8 mouse cellular contexts compared by ENCODE assay signal in the genomic region with DNA sequence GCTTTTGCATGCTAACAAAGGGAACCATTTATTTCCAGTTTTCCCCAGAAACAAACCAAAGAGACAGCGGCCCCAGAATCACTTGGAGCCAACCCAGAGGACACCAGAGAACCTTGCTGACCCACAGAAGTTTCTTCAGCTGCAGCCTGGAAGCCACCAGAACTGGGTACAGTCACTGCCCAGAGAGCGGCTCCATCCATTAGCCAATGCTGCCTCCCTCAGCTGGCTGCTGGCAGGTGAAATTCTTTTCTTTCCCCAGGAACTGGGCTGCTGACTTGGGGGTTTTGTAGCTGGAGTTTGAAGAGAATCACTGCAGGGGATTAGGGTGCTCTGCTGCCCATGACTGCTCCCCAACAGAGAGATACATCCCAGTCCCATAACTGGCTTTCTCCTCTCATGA.
A peak's percentile ranks its signal among the peaks of the same experiment; 100 is the strongest.
DNase-seq lines count a peak whose midpoint lies in the region; ATAC-seq and TF ChIP-seq lines count a peak whose summit lies in the region.

No protein-coding gene starts in this region.

- no peak for DNase-seq in forebrain, embryonic 10.5 days (ENCODE audit: extremely low spot score, low spot score)
- peak; percentile 58 for DNase-seq in liver, adult 2 months (ENCODE audit: extremely low read depth, low read depth, low spot score)
- no peak for DNase-seq in liver
- DNase-seq in cerebellum, postnatal 36 days, result peak; percentile 39 to 45
- peak; percentile 31 for DNase-seq in lung, postnatal 10 days
- no peak for DNase-seq in urinary bladder, adult 18-20 months (ENCODE audit: low spot score in 2 of 2)
- no peak for DNase-seq in spleen, adult 18-20 months

- peaks cover 29% of the 10 kb centered on the region for H3K27me3 ChIP-seq in forebrain, embryonic 10.5 days (ENCODE audit: poor library complexity, severe bottlenecking)
- no peaks in the 10 kb centered on the region for H3K27me3 ChIP-seq in forebrain, embryonic 13.5 days
- H3K27me3 ChIP-seq in liver, adult 2 months (ENCODE audit: control insufficient read depth, insufficient read depth, low read length), result no peaks in the 10 kb centered on the region

- TF ChIP-seq POLR2A in liver, adult 2 months (IDR thresholded peaks at IDR 0.05; ENCODE audit: extremely low read depth, insufficient read depth, low read length), result no peak

- no peaks in the 10 kb centered on the region for H3K9me3 ChIP-seq in forebrain, embryonic 10.5 days
- no peaks in the 10 kb centered on the region for H3K9me3 ChIP-seq in forebrain, embryonic 13.5 days (replicated peaks)

- H3K4me3 ChIP-seq in forebrain, embryonic 10.5 days, result no peak overlapping the region
- H3K4me3 ChIP-seq in forebrain, embryonic 13.5 days, result no peak overlapping the region
- no peak overlapping the region for H3K4me3 ChIP-seq in liver, adult 2 months (ENCODE audit: insufficient read depth, low read depth, low read length)

- TF ChIP-seq CTCF in liver, adult 2 months (IDR thresholded peaks at IDR 0.05; ENCODE audit: low read depth, low read length), result peak; percentile 77

- no peak overlapping the region for H3K4me2 ChIP-seq in forebrain, embryonic 13.5 days

- no peak overlapping the region for H3K9ac ChIP-seq in forebrain, embryonic 13.5 days
- no peak overlapping the region for H3K9ac ChIP-seq in liver, adult 2 months (ENCODE audit: low read depth, low read length)

- H3K79me2 ChIP-seq in liver, adult 2 months (ENCODE audit: control insufficient read depth, insufficient read depth, low read length), result no peaks in the 10 kb centered on the region

- WGBS in forebrain, embryonic 10.5 days, result 84% methylated on average over 2 of the region's 2 CpGs
- 86% methylated on average over 2 of the region's 2 CpGs for WGBS in forebrain, embryonic 13.5 days
- WGBS in liver, adult 2 months, result 61% methylated on average over 2 of the region's 2 CpGs

- no peak for ATAC-seq in forebrain, embryonic 13.5 days

- peaks cover 44% of the 10 kb centered on the region for H3K4me1 ChIP-seq in forebrain, embryonic 10.5 days
- peaks cover 12% of the 10 kb centered on the region for H3K4me1 ChIP-seq in forebrain, embryonic 13.5 days
- H3K4me1 ChIP-seq in liver, adult 2 months (ENCODE audit: control insufficient read depth, insufficient read depth, low read length), result peaks cover 8% of the 10 kb centered on the region

- peak overlapping the region; percentile 37; the same call in 1 of the 2 replicates for H3K27ac ChIP-seq in forebrain, embryonic 10.5 days
- H3K27ac ChIP-seq in forebrain, embryonic 13.5 days, result no peak overlapping the region
- no peak overlapping the region for H3K27ac ChIP-seq in liver, adult 2 months (replicated peaks; ENCODE audit: insufficient read depth, low read depth, low read length)

- no peaks in the 10 kb centered on the region for H3K36me3 ChIP-seq in forebrain, embryonic 10.5 days (replicated peaks)
- no peaks in the 10 kb centered on the region for H3K36me3 ChIP-seq in forebrain, embryonic 13.5 days (ENCODE audit: poor library complexity, severe bottlenecking)
- H3K36me3 ChIP-seq in liver, adult 2 months (ENCODE audit: control insufficient read depth, insufficient read depth, low read length), result no peaks in the 10 kb centered on the region

Comparison
In these comparisons a context has a peak if more than half of its experiments do, and no peak if none do; other contexts are left out.
1. DNase-seq: peak in liver, adult 2 months (single experiment), cerebellum, postnatal 36 days (2 of 2) and lung, postnatal 10 days (single experiment); none in forebrain, embryonic 10.5 days (single experiment), liver (single experiment), urinary bladder, adult 18-20 months (0 of 2) and spleen, adult 18-20 months (0 of 2).